Mouse (Mus musculus) stomach, embryonic 14.5 days (tissue): ENCODE measurements at regions not wholly inside any gene's neighbourhood (a gene's known extent, or its start where the extent isn't known, plus 50 kb on each side); places are given as distances from the start of the nearest gene placed in this dataset.

Source experiments
- ATAC-seq: fragments of 200-750 bp; cut with Nextera tagmentation; 2 replicates; pipeline ENCODE4 v1.8.0; 2017; ENCODE audit warnings: low read depth, moderate TSS enrichment; ENCODE audit not compliant: insufficient number of reproducible peaks, insufficient read depth, low FRiP score
- H3K27ac ChIP-seq: fragments of 300-500 bp; sonication (generic); 2 replicates; pipeline ENCODE4 v1.5.1; 2014; ENCODE audit warnings: mild to moderate bottlenecking, low read length, moderate library complexity, mixed read lengths
- H3K27me3 ChIP-seq: fragments of 300-500 bp; sonication (generic); 2 replicates; pipeline ENCODE4 v1.6.1; 2014; ENCODE audit warnings: low read length, control low read depth, mixed read lengths; ENCODE audit not compliant: control insufficient read depth, insufficient read depth
- H3K36me3 ChIP-seq: fragments of 300-500 bp; sonication (generic); 2 replicates; pipeline ENCODE4 v1.6.1; 2014; ENCODE audit warnings: mild to moderate bottlenecking, control low read depth, low read length, moderate library complexity, mixed read lengths; ENCODE audit not compliant: control insufficient read depth, insufficient read depth
- H3K4me1 ChIP-seq: fragments of 300-500 bp; sonication (generic); 2 replicates; pipeline ENCODE4 v1.6.1; 2014; ENCODE audit warnings: low read length, control low read depth, mixed read lengths; ENCODE audit not compliant: control insufficient read depth, insufficient read depth
- H3K4me2 ChIP-seq: fragments of 300-500 bp; sonication (generic); replicated peaks from 2 replicates; pipeline ENCODE4 v1.6.1; 2014; ENCODE audit warnings: low read depth, low read length, control low read depth
- H3K4me3 ChIP-seq: fragments of 300-500 bp; sonication (generic); 2 replicates; pipeline ENCODE4 v1.5.1; 2014; ENCODE audit warnings: low read depth, low read length, control low read depth
- H3K9ac ChIP-seq: fragments of 300-500 bp; sonication (generic); replicated peaks from 2 replicates; pipeline ENCODE4 v1.6.1; 2014; ENCODE audit warnings: low read depth, mild to moderate bottlenecking, control low read depth, low read length, moderate library complexity, mixed read lengths
- H3K9me3 ChIP-seq: fragments of 300-500 bp; sonication (generic); 2 replicates; pipeline ENCODE4 v1.6.1; 2016; ENCODE audit warnings: low read depth, low read length, control low read depth; ENCODE audit not compliant: control insufficient read depth
- WGBS: fragments of 180-500 bp; shearing (Covaris S2); extraction: QIAGEN DNeasy Blood & Tissue Kit; methylation state at CpG from one replicate; pipeline ENCODE4 v1.1.7; 2014; 5-methylcytosine and 5-hydroxymethylcytosine counted together

DNA sequence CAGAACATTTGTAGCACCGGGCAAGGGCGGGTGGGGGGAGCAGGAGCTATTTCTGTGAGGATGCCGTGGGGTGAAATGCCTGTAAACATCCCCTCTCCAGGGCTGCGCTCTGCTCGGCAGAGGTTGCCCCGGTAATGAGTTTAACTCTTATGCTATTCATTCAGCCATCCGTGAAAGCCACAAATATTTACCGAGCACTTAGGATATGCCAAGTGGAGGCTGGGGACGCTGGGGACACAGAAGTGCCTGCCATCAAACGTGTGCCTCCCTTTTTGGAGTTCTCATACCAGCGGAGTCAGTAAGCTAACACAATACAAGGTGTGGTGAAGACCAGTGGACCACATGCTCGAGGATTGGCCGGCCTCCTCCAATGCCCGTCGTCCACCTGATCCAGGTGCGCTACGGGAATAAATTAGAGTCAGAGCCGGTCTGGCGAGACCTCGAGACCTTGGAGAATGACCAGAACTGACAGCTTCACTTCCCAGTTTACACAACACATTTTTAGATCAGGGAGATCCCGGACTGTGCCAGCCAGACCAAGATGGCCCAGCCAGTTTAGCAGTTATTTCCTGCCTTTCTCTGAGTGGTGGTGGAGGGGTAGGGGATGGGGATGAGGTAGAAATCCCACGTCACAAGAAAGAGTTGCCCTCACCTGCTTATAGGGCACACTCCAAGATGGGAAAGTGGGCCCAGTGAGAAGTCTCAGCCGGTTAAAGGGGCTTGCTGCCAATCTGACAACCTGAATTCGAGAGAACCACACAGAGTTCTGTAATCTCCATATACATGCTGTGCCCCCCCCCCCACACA lies 134.4 kb downstream of the 2410131K14Rik start:
- H3K9me3 ChIP-seq, result no peaks in the 10 kb centered on the region
- H3K27ac ChIP-seq, result no peak overlapping the region
- H3K9ac ChIP-seq, result no peak overlapping the region
- no peaks in the 10 kb centered on the region for H3K36me3 ChIP-seq
- H3K27me3 ChIP-seq, result no peaks in the 10 kb centered on the region
- H3K4me2 ChIP-seq, result no peak overlapping the region
- H3K4me3 ChIP-seq, result no peak overlapping the region
- peaks cover 27% of the 10 kb centered on the region; the same call in 1 of the 2 replicates for H3K4me1 ChIP-seq
- 28% methylated on average over 24 of the region's 24 CpGs for WGBS
- ATAC-seq, result no peak

- H3K9me3 ChIP-seq, result no peaks in the 10 kb centered on the region
- ATAC-seq, result no peak
- H3K4me3 ChIP-seq, result peak overlapping the region; percentile 30; the same call in 1 of the 2 replicates
- H3K9ac ChIP-seq, result no peak overlapping the region
- peaks cover 29% of the 10 kb centered on the region; the same call in 1 of the 2 replicates for H3K4me1 ChIP-seq
- no peaks in the 10 kb centered on the region for H3K36me3 ChIP-seq
- H3K27me3 ChIP-seq, result no peaks in the 10 kb centered on the region
- peak overlapping the region; percentile 75; the same call in 1 of the 2 replicates for H3K27ac ChIP-seq
- 13% methylated on average over 5 of the region's 5 CpGs for WGBS
- peak overlapping the region; percentile 53 for H3K4me2 ChIP-seq
These were observed 135.0 kb downstream of the 2410131K14Rik start for GRCm38 (mm10) chr5:118380052-118380421.

DNA sequence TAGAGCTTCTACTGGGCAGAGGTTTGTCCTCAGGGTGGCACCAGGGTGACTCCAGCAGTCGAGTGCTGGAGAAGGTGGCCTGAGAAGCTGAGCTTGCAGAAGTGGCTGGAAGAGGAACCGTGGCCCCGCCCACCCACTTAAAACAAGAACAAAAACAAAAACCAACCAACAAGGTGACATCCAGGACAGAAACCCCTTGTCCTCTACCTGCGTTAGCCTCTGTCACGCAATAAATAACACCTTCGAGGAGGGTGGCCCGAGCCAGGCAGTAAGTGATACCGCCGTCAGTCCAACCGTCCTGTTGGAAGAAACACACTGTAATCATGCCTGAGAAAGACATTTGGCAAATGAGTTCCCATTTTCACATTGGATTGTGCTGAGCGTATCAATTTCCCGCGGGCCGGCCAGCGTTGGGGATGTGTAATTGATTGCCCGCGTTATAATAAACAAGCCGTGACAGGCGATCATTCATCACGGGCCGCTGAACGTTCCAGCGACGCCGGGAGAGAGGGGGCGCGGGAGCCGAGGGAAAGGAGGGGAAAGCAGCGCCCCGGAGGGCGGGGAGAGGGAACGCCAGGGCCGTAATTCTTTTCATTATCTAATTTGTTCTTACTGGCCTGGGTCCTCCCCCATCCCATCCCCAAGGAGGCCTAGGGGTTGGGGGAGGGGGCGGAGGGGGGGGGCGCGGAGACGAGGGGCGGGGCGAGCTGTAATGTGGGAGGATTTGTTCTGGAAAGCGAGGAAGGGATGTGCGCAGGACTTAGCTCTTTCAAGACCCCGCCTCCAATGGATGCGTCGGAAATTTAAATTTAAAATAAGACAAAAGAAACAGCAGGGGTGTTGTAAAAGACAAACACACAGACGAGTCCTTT lies 135.6 kb downstream of the 2410131K14Rik start:
- peaks cover 28% of the 10 kb centered on the region; the same call in 1 of the 2 replicates for H3K4me1 ChIP-seq
- ATAC-seq, result peak; percentile 75

DNA sequence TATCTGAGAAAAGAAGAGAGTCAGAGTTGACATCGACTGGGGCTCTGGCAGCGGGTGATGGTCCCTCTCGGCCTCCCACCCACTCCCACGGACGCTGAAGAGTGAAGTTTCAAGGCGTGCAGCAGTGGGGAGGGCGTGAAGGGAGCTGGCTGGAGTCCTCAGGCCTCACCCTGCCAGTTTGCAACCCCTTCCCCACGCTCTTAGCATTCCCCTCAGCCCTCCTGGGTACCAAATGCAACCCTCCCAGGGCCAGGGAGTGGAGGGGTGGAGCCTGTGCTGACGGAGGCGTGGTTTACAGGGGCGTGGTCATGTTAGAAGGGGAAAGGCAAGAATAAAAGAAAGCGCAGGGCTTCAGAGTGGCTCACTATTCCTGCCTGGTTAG lies 136.3 kb downstream of the 2410131K14Rik start:
- ATAC-seq, result peak; percentile 66; the same call in 1 of the 2 replicates
- H3K36me3 ChIP-seq, result no peaks in the 10 kb centered on the region
- peak overlapping the region; percentile 70 for H3K27ac ChIP-seq
- H3K9ac ChIP-seq, result 0 out of 2 replicates have a peak overlapping the region, but pooled peaks have one; percentile 25
- H3K9me3 ChIP-seq, result no peaks in the 10 kb centered on the region
- peak overlapping the region; percentile 53 for H3K4me2 ChIP-seq
- H3K4me1 ChIP-seq, result peaks cover 24% of the 10 kb centered on the region; the same call in 1 of the 2 replicates
- 0% methylated on average over 12 of the region's 12 CpGs for WGBS
- no peaks in the 10 kb centered on the region for H3K27me3 ChIP-seq
- H3K4me3 ChIP-seq, result peak overlapping the region; percentile 30

More for the DNA sequence above, 135.6 kb downstream of the 2410131K14Rik start:
- Histone ChIP-seq H3K4me2 (peak overlapping the region; percentile 53), H3K4me3 (peak overlapping the region; percentile 30), H3K9ac (0 out of 2 replicates have a peak overlapping the region, but pooled peaks have one; percentile 25), H3K27me3 (no peaks in the 10 kb centered on the region), H3K27ac (peak overlapping the region; percentile 75), H3K9me3 (no peaks in the 10 kb centered on the region), H3K36me3 (no peaks in the 10 kb centered on the region)
- under 1% methylated on average over 43 of the region's 45 CpGs for WGBS

DNA sequence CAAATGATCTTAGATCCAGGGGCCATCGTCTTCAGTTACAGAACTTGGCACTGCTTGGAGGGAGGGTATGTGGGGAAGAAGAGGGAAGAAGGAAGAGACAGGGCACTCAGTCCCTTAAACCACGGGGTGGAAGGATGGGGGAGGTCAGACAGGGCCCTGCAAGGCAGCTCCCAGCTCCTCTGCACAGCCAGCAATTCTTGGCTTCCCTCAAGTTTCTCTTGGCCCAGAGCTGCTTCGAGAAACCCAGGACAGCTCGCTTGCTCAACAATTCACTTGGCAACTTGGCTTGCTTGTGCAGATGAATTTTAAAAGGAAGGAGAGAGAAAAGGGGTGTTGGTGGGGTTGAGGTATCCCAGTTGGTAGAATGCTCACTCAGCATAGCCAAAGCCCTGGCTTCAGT lies 141.1 kb downstream of the 2410131K14Rik start:
- Histone ChIP-seq H3K36me3 (no peaks in the 10 kb centered on the region), H3K27ac (no peak overlapping the region)
- WGBS, result 64% methylated on average over 4 of the region's 4 CpGs

DNA sequence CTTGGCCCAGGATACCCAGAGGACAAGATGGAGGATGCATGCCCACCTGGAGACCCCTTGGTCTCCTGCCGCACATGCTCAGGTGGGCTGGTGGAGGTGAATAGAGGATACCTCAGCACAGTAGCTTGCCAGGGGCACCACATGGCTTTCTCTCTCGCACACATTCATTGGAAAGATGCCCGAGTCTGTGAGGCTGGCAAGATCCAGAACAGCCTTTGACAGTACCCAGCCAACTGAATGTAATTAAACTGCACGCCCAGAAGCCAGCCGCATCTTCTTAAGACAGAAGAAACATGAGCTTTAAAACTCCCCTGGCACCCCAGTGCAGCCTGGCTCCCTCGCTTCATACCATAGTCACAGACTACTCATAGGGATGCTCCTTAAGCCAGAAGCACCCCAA lies 143.4 kb downstream of the 2410131K14Rik start:
- Histone ChIP-seq H3K36me3 (no peaks in the 10 kb centered on the region), H3K27me3 (no peaks in the 10 kb centered on the region), H3K9me3 (peaks cover 17% of the 10 kb centered on the region), H3K4me2 (no peak overlapping the region), H3K27ac (no peak overlapping the region), H3K4me3 (no peak overlapping the region), H3K4me1 (0 out of 2 replicates have a peak, but pooled peaks cover 9% of the 10 kb centered on the region), H3K9ac (no peak overlapping the region)
- no peak for ATAC-seq
- WGBS, result 93% methylated on average over 6 of the region's 6 CpGs

More for the DNA sequence above, 141.1 kb downstream of the 2410131K14Rik start:
- H3K9ac ChIP-seq, result no peak overlapping the region
- H3K4me1 ChIP-seq, result 0 out of 2 replicates have a peak, but pooled peaks cover 14% of the 10 kb centered on the region
- H3K4me3 ChIP-seq, result no peak overlapping the region
- H3K9me3 ChIP-seq, result peaks cover 17% of the 10 kb centered on the region
- no peaks in the 10 kb centered on the region for H3K27me3 ChIP-seq
- no peak for ATAC-seq
- H3K4me2 ChIP-seq, result no peak overlapping the region

DNA sequence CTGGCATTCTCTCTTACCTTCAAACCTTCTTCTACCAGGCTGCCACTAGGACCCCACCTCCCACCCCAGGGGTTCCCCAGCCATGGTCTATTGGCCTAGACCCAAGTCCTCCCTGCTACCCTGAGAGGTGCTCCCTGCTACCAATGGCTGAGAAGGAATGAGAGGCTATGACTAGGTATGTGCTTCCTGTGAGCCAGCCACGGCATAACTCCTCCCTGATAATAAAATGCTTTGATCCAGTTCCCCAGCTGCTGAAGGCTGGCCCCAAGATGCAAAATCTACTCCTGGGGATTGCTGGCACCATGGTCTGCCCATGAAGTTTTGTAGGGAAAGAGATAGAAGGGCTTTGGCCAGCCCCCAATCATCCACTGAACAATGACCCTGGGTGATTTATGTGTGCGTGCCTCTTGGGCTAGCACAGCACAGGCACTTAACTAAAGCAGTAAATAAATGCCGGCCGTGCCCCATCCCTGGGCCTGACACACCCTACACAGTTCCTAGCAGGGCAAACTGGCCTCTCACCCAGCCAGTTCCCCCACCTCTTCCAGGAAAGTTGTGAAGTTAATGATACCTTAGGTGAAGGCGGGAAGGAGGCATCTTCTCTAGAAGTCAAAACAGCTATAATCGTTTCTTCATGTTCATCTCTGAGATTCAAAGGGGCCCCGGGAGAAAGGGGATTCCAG lies 145.8 kb downstream of the 2410131K14Rik start:
- H3K27ac ChIP-seq, result no peak overlapping the region
- no peaks in the 10 kb centered on the region for H3K36me3 ChIP-seq
- no peak for ATAC-seq
- H3K4me1 ChIP-seq, result peaks cover under 1% of the 10 kb centered on the region; the same call in 1 of the 2 replicates
- peaks cover 17% of the 10 kb centered on the region for H3K9me3 ChIP-seq
- H3K9ac ChIP-seq, result no peak overlapping the region
- 72% methylated on average over 7 of the region's 7 CpGs for WGBS
- H3K4me3 ChIP-seq, result no peak overlapping the region
- H3K4me2 ChIP-seq, result no peak overlapping the region
- H3K27me3 ChIP-seq, result no peaks in the 10 kb centered on the region
